Mouse (Mus musculus): ENCODE measurements around the gene Gja8.
A peak's percentile ranks its signal among the peaks of the same experiment; 100 is the strongest.

Gene Gja8

DNA sequence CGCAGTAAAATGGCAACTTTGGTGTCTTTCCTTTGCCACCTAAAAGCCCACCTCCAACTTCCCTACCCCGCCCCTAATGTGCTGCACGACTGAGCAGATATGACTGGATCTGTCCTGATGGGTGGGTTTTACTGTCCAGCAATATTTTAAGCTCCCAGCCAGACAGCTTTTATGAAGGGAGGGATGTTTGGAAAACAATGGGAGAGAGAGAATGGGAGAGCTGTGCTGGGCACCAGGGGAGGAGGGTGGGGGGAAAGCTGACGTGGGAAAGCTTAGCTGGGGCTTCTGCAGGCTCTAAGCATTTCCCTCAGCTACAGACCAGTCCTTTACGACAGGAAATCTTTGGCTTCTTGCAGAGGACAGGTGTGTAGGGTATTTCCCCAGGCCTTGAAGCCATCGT is at the start of gene Gja8:
Gene Gja8 (minus strand): TSS at position 101 of the 400 bp plus-strand sequence.
- DNase-seq (ENCODE audit: low read depth, low spot score): no peak

DNA sequence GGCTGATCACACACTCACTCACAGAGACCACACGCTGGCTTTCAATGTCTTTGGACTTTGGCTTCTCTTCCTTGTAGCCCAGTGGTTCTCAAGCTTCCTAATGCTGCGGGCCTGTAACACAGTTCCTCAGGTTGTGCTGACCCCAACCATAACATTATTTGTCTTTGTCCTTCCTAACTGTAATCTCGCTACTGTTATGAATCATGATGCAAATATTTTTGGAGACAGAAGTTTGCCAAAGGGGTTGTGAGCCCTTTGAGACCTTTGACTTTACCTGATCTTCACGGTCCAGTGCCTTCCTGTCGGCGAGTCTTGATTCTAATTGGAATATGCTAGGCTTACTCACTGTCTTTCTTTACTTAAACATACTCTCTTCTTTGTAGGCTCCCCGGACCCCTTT is 48.6 kb upstream of the Gja8 start:
- DNase-seq (ENCODE audit: low read depth, low spot score): no peak

DNA sequence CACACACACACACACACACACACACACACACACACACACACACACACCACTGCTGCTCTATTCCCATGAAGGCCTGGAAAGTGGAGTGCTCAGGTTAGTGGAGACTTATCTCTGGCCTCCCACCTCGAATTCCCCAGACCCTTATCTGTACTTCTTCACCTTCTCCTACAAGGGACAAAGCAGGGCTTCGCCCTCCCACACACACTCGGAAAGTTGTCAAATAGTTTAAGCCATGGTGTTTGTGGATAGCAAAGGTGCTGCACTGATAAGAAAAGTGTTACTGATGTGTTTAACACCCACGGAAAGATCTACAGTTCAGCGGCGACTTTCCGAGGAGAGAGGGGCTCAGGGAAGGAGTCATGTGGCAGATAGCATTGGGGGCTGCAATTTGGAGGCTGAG is 45.2 kb upstream of the Gja8 start:
- no peak for DNase-seq (ENCODE audit: low read depth, low spot score)

DNA sequence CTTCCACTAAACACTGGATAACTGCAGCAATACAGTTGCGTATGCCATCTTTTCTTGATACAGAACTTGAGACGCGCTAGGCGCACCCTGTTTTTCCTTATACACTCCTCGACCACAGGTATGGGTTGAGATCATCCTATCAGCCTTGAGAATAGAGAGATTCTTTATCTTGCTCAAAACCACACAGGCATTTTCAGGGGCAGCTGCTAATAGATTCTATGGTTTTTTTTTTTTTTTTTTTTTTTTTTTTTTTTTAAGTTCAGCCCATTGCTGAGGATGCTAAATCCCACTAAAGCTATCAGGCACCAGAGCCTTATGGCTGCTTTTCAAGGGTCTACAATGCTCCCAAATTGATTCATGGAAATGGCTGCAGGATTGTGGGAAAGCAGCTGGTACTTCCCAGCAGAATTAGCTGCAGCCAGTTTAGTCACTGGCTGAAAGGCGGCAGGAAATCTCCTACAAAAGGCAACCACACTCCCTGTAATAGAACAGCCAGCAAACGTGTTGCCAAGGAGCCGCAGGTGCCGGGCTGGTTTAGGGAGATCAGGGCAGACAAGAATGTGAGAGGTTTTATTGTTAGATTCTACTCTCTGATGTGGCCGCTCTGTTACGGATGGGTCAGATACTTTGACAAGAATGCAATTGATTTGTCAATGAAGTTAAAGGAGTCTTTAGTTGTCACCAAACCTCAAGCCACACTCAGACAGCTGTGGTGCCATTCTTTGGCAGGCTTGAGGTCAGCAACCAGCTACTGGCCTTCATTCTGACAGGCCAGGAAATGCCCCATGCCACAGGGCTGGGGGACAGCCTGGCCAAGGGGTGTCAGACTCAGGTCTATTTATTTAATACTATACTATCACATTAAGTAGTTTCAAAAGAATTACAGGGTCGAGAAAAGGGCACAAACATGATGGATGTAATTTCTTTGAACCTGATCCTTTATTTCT is 37.5 kb upstream of the Gja8 start:
- DNase-seq (ENCODE audit: low read depth, low spot score): no peak

DNA sequence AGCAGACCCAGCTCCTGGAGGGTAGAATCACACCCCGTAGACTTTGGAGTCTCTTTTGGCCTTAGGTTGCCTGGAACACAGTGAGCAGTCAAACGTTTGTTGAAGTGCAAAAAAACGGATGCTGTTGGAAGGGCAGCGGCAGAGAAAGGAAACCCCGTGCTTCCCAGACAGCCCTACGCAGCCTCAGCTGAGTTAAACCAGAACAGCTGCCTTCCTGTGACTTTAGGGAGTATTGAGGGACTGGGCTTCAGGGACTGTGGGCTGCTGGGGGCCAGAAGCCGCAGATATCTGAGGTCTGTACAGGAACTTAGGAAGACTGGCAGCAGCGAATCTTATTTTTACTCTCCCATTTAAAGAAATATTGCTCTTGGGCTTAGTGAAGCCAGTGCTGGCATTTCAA is 34.8 kb upstream of the Gja8 start:
- no peak for DNase-seq (ENCODE audit: low read depth, low spot score)

DNA sequence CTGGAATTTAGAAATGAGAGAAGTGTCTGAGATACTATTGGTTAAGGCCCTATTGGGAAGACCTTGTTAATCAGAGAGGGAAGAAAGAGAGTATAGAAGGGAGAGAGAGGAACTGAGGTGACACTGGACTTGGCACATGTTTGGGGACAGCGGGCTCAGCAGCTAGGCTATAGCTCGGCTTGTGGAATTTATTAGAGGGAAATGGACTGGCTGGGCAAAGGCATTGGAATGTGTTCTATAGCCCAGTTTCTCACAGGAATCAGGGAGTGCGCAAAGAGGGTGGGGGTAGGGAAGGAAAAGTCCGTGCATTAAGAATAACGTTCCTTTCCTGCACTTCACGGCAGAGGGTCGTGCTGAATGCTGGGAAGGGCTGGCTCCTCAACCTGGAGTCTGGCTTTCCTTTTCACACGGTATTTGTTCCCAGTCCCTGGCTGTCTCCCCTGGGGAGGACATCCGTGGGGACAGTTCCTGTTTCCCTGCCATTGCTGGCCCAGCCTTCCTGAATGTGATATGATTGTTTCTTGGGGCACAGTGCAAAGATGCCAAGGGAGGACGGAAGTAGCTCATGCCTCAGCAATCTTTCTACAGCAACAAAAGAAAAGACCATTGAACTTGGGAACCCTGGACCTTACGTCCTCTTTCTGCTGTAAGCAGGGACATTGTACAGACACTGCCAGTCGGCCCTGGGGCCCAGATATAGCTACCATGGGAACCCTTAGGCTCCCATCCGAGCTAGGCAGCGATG is 27.8 kb upstream of the Gja8 start:
- DNase-seq (ENCODE audit: low read depth, low spot score): no peak

DNA sequence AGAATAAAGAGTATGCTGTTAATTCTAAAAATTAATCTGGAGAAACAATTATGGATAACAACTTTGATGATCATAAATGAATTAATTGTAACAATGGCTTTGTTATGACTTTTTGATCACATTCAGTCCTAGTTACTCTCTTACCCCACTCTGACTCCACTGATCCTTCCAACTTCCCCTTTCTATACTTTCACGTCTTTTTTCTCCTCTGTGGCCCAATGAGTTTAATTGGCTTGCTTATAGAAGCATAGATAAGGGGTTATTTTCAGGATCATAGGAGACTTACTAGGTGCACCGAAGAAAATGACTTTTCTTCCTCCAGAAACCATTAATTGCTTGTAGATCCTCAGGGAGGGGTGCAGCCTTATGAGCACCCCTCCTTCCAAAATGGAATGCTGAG is 16.9 kb upstream of the Gja8 start:
- no peak for DNase-seq (ENCODE audit: low read depth, low spot score)

DNA sequence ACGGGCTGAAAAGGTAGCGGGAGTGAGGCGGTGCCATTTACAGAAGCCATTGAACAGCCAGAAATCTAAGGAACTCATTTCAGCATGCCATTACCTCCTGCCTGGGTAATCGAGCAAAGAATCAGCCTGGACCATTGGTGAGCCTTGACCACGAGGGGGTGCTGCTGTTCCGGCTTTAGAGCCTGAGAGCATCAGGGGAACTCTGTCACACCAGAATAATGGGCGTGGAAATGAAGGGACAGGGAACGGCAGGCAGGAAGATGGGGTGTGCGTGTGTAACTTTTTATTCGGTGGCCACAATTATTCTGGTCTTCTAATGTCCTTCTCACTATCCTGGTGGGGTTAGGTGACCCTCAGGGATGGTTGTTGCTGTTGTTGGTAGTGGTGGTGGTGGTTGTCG is 12.9 kb upstream of the Gja8 start:
- DNase-seq (ENCODE audit: low read depth, low spot score): peak; percentile 90

DNA sequence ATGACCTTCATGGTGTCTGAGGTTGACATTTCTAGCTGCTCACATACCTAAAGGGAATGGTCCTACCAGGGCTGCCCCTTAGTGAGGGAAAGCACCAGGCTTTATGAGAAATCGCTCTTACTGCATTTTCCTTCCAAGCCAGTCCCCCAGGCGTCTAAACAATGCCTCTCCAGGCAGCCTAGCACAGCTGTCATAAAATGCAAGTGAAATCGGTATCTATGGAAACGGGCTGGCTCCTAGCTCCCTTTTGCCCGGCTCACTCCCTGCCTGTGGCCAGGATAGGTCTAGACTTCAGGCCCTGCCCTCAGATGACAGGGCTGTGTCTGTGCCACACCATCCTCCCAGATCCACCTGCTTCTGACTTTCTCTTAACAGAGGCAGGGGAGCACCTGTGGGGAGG is 11.8 kb upstream of the Gja8 start:
- DNase-seq (ENCODE audit: low read depth, low spot score): peak; percentile 61

DNA sequence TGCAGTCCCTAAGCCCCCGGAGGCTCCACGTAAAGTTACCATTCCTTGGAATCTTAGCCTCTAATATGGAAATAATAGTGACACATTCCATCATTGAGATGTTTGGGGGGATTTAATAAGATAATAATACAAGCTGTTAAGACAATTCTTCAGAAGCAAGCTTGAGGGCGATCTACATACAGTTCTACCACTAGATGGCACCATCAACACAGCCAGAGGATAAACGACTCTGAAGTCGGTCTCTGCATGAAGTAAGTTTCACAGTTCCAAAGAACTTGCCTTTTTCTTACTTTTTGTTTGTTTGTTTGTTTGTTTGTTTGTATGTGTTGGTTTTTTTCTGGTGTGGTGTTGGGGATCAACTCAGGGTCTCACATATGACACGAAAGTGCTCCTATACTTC is 10.4 kb upstream of the Gja8 start:
- DNase-seq (ENCODE audit: low read depth, low spot score): peak; percentile 83

DNA sequence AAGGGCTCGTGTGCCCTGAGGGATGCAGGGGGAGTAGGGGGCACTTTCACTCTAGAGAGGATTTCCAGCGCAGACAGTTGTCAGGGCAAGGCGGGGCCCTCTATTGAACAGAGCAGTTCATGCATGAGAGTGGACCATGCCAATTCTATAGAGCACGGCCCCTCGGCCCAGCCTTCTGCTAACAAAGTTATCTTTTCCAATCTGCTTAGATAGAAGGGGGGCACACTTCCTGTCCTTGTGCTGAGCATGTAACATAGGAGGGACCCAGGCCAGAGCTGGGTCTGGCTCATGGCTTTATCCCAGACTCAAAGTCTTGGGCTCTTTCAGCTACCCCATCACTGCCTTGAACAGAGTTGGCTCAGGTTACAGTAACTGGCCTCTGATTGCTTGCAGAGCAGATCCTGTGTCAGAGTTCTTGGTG is 5.5 kb upstream of the Gja8 start:
- no peak for DNase-seq (ENCODE audit: low read depth, low spot score)

DNA sequence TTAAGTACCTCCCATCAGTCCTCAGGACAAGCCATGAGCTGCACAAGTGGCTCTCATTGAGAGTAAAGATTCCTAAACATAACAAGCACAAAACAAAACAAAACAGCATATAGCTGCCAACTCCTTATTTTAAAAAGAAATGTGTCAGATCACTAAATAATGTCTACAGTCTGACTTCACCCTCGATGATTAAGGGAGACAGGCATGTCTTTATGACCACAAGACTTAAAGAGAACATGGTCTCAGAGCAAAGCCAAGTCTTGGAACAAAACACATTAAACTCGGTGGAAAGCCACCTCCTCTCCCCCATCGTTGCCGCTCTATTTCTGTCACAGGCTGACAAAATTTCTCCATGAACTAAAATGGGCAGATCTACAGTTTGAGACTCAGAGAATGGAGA is 1.2 kb downstream of the Gja8 start:
- no peak for DNase-seq (ENCODE audit: low read depth, low spot score)

DNA sequence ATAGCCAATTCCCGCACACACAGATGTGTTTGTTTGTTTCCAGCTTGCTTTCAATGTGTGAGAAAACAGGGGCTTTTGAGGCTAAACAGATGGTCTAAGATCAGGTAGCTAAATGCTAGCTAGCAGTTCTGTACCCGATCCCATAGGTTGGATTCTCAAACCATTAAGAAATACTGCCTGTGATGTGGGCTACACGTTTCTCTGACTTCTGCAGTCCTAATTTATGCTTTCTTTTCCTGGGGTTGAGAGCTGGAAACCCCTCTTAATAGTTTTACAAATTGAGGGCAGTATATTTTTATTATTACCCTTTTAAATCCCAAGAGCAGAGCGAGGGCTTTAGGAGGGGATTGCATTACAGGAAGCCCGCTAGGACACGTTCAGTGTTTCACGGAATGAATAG is 4.8 kb downstream of the Gja8 start:
- DNase-seq (ENCODE audit: low read depth, low spot score): no peak

DNA sequence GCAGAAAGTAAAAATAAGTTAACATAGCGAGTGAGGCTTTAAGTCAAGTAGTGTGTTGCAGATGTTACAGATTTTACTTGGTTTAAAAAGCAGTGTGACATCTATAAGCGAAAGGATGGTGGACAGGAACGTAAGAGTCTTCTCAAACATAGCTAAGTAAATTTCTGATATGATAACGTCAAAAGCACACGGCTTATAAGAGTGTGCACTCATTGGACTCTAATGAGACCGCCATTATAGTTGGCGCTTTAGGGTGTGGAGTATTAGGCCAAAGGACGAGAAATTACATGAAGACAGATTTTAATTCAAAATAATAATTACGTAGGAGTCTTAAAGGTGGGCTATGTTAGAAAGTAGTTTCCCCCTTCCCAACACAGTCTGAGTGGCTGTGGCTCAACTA is 20.2 kb downstream of the Gja8 start:
- no peak for DNase-seq (ENCODE audit: low read depth, low spot score)

DNA sequence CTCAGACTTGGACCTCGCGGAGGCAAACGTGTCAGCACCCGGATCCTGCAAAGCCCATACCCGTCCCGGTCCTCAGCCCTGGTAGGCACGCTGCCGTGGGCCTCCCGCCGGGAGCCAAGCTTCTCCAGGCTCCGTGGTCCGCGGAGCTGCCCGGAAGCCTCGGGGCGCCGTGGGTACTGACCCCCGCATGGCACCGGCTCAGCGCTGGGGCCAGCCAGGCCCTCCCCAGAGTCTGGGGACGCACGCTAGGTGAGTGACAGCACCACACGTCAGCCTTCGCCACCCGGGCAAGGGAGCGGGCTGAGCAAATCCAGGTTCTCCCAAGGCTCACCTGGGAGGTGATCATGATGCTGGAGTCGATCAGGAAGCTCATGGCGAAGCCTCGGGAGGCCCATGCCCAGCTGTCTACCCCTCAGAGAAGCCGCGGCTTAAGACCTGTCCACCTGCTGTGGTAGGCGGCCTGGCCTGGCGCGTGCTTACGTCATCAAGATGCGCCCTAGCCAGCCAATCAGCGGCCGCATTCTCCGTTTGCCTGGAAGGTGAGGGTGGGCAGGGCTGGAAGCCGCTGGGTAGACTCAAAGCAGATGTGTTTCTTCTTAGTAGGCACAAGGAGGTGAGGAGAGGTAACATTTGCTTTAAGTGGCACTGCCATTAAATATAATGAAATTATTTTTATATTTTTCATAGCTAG is 20.8 kb downstream of the Gja8 start, which contains the start of gene Gpr89:
Gene Gpr89 (minus strand): TSS at position 496 of the 691 bp plus-strand sequence.
- peak; percentile 93 for DNase-seq (ENCODE audit: low read depth, low spot score)

DNA sequence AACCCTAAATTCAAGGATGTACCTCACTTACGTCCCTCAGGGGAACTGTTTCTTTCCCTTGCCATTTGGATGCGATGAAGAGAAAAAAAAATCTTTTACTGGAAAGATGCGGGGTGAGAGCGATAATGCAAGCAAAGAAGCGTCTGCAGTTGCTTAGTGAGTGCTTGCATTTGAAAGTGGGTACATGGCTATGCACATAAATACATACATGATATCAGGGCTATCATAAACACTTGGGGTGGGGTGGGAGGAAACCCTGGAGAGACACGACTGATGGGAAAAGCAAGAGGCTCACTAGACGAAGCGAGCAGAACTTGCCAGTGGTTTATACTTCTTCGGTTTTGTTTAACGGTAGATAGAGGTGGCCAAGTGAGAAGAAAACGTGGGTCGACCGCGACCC is 21.4 kb downstream of the Gja8 start, which contains the start of gene Gja5:
Gene Gja5 (plus strand): TSS at position 301 of the 400 bp plus-strand sequence.
- DNase-seq (ENCODE audit: low read depth, low spot score): no peak

DNA sequence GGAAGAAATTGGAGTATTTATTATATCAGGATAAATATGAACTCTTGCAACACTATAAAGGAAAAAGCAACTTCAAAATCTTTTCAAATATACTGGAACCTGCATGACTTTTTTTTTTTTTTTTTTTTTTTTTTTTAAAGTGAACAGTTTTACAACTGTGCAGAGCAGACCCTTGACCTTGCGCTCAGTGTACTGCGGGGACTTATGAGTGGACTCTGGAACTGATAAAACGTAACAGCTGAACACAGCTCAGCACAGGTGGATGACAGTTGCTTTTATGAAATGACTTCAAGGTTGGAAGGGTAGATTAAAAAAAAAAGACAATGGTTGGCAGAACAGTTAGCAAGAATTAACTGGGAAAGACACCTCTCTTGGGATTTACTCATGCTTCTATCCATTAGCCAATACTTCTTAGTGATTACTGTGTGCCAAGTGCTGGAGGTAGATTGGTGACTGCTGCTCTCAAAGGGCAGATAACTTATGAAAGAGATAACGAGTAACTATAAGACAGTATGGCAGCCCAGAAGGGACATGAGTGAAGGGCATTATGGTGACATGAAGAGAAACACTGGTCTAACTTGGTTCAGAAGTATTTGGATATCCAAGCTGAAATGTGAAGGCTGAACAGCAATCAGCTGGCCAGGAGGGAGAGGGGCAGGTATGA is 23.4 kb downstream of the Gja8 start:
- no peak for DNase-seq (ENCODE audit: low read depth, low spot score)

DNA sequence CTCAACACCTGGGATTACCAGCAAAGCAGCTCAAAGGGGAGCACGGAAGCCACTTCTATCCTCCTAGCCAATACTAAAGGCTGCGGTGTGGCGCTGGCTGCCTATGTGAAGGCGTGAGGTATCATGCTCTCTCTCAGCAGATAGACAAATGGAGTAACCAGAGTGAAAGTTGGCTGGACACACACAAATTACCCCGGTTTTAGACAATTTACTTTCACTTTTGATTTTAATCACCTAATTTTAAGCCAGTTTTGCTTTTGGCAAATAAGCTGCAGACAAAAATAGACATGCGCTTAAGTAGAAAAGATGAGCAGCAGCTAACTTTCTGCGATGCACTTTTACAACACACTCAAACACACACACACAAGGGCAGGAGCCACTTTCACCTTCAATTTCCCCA is 42.1 kb downstream of the Gja8 start:
- no peak for DNase-seq (ENCODE audit: low read depth, low spot score)

DNA sequence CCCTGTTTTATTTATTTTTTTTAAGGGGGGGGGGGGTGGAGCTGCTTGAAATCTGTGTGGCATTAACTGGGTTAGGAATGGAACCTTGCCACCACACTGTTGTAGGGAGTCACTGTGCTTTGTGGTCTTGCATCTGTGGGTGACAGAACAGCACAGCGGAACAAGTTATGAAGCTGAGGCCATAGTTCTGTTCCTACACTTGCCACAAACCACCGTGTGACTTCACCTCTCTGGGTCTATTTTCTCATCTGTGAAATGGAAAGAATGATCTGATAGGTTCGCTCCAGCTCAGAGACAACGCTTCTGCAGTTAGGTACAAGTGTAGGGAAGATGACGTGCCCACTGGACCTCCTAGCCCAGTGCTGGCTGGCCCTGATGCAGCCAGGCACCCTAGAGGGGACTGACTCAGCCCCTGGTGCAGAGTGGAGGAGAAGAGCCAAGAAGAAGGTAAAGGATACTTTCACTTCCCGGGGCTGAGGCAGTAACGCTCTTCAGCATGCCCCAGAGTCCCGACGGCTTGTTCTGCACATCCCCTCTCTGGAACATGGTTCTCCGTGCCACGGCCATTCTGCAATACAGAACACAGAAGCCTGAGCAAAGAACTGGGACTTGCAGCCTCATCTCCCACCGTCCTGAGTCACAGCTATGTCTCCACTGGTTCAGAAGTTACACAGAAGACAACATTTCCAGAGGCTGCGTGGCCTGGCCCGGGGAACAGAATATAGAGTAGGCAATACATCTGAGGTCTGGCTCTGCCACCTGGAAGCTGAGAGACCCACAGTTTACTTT is 43.6 kb downstream of the Gja8 start:
- no peak for DNase-seq (ENCODE audit: low read depth, low spot score)

DNA sequence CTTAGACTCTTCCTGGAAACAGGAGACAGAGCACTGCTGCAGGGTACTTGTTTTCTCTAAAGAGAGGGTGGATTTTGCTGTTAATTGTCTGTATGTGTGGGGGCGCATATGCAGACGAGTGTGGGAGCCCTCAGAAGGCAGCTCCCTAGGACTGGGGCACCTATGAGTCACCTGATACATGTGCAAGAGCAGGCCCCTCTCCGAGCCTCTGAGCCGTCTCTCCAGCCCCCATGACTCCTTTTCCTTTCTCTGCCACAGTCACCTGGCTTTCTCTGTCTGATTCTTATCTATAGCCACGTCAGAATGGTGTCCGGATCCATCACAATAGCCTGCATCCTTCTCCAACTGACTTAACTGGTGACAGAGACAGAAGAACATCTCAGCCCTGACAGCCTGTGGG is 44.3 kb downstream of the Gja8 start:
- no peak for DNase-seq (ENCODE audit: low read depth, low spot score)

DNA sequence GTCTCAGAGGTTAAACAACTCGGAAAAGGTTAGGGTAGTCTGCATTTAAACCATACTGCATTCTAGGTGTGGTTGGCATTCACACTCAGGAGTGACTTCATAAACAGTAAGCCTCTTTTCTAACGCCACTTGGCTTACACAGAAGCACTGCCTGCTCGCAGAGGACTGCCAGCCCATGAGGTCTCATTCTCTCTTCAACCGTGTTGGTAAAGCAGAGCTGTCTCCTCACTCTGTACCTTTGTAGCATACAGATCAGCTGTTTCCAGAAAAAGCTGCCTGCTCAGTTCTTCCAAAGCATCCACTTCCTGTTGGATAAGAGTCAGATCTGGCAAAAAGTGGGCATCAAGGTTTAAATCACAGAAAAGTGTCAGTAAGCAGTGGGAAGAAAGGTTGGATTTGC is 45.4 kb downstream of the Gja8 start:
- DNase-seq (ENCODE audit: low read depth, low spot score): no peak
